Mouse (Mus musculus): ENCODE results near the gene Actn3. TPM values are rescaled to one million over a fixed set of nuclear protein-coding genes. Genes with fewer than 3 reads are reported as not detected.

Actn3 gene
- polyA plus RNA-seq, 1 experiment, result 0.20 TPM

DNA sequence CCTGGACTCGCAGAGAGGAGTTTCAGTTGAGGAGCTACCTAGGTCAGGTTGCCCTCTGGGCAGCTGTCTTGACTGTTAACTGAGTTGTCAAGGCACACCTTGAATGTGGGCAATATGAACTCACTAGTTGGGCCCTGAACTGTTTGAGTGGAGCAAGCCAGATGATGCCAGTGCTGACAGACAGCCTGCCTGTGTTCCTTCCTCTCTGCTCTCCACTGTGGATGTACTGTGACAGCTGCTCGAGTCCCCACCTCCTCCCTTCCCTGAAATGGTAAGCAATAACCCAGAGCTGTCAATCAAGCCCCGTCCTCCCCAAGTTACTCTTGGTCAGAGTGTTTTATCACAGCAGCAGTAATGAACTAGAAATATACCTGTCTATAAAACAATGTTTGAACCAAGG, 22.2 kb upstream of the Actn3 start:
- Histone ChIP-seq H3K36me3 (ENCODE audit: control insufficient read depth) (peaks cover 14% of the 10 kb centered on the region), H3K9me3 (ENCODE audit: control insufficient read depth, low read length) (no peaks in the 10 kb centered on the region), H3K4me1 (ENCODE audit: control insufficient read depth) (peaks cover 12% of the 10 kb centered on the region), H3K4me3 (replicated peaks) (no peak overlapping the region), H3K27me3 (ENCODE audit: control insufficient read depth) (no peaks in the 10 kb centered on the region)
- TF ChIP-seq GATA1 (IDR thresholded peaks at IDR 0.05; ENCODE audit: low read length), result no peak
- no peak for TF ChIP-seq TAL1 (IDR thresholded peaks at IDR 0.05; ENCODE audit: low read length)

DNA sequence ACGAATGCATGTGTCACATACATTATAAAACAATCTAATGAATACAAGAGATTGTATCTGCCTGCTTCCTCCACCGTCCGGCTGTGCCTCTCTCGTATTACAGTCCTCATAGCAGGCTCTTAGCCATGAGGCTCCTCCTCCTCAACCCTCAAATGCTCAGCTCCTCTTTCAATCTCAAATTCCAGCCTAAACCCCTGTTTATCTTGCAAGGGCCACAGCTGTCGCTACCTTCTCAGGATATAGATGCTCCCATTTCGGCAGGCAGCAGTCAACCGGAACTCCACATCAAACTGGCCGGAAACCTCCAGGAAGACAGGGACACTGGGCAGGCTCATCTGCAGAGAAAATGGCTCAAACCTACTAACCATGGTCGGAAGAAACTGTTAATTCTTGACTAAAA, 21.3 kb upstream of the Actn3 start:
- H3K36me3 ChIP-seq (ENCODE audit: control insufficient read depth), result peaks cover 14% of the 10 kb centered on the region
- TF ChIP-seq TAL1 (IDR thresholded peaks at IDR 0.05; ENCODE audit: low read length) (no peak), GATA1 (IDR thresholded peaks at IDR 0.05; ENCODE audit: low read length) (no peak)
- H3K27me3 ChIP-seq (ENCODE audit: control insufficient read depth), result no peaks in the 10 kb centered on the region
- no peaks in the 10 kb centered on the region for H3K9me3 ChIP-seq (ENCODE audit: control insufficient read depth, low read length)
- peaks cover 16% of the 10 kb centered on the region for H3K4me1 ChIP-seq (ENCODE audit: control insufficient read depth)
- no peak overlapping the region for H3K4me3 ChIP-seq (replicated peaks)

- no peak overlapping the region for H3K4me3 ChIP-seq (replicated peaks)
- H3K27me3 ChIP-seq (ENCODE audit: control insufficient read depth), result no peaks in the 10 kb centered on the region
- H3K9me3 ChIP-seq (ENCODE audit: control insufficient read depth, low read length), result no peaks in the 10 kb centered on the region
- H3K4me1 ChIP-seq (ENCODE audit: control insufficient read depth), result peaks cover 33% of the 10 kb centered on the region
- TF ChIP-seq TAL1 (IDR thresholded peaks at IDR 0.05; ENCODE audit: low read length) (no peak), GATA1 (IDR thresholded peaks at IDR 0.05; ENCODE audit: low read length) (no peak)
- H3K36me3 ChIP-seq (ENCODE audit: control insufficient read depth), result peaks cover 22% of the 10 kb centered on the region
These were observed 19.2 kb upstream of the Actn3 start for GRCm38 (mm10) chr19:4896780-4897520.

- Histone ChIP-seq H3K4me1 (ENCODE audit: control insufficient read depth) (peaks cover 54% of the 10 kb centered on the region), H3K27me3 (ENCODE audit: control insufficient read depth) (no peaks in the 10 kb centered on the region), H3K9me3 (ENCODE audit: control insufficient read depth, low read length) (no peaks in the 10 kb centered on the region), H3K4me3 (replicated peaks) (peak overlapping the region; percentile 17), H3K36me3 (ENCODE audit: control insufficient read depth) (peaks cover 40% of the 10 kb centered on the region)
- TF ChIP-seq TAL1 (IDR thresholded peaks at IDR 0.05; ENCODE audit: low read length), result peak; percentile 81
- peak; percentile 71 for TF ChIP-seq GATA1 (IDR thresholded peaks at IDR 0.05; ENCODE audit: low read length)
These were observed 14.1 kb upstream of the Actn3 start for GRCm38 (mm10) chr19:4891798-4892197.

GRCm38 (mm10) chr19:4889791-4890190, 12.1 kb upstream of the Actn3 start:
- no peaks in the 10 kb centered on the region for H3K27me3 ChIP-seq (ENCODE audit: control insufficient read depth)
- H3K4me1 ChIP-seq (ENCODE audit: control insufficient read depth), result peaks cover 55% of the 10 kb centered on the region
- H3K36me3 ChIP-seq (ENCODE audit: control insufficient read depth), result peaks cover 50% of the 10 kb centered on the region
- TF ChIP-seq GATA1 (IDR thresholded peaks at IDR 0.05; ENCODE audit: low read length) (no peak), TAL1 (IDR thresholded peaks at IDR 0.05; ENCODE audit: low read length) (no peak)
- H3K4me3 ChIP-seq (replicated peaks), result no peak overlapping the region
- H3K9me3 ChIP-seq (ENCODE audit: control insufficient read depth, low read length), result no peaks in the 10 kb centered on the region

DNA sequence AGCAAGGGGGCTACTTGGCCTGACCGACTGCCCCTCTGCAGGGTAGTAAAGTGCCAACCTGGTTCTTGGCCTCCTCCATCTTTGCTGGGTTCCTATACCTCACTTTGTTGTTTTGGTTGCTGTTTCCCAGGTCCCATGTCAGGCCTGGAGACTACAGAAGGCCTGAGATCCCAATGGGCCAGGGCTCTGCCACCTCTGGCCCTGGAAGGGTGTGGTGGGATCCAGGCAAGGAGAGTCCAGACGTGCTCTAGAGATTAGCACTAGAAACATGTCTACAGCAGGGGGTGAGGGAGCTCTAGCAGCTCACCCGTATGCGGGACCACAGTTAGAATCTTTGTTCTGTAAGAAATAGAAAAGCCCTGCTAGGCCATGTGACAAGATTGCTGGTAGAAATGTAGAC, 6.3 kb upstream of the Actn3 start:
- H3K36me3 ChIP-seq (ENCODE audit: control insufficient read depth), result peaks cover 67% of the 10 kb centered on the region
- H3K4me1 ChIP-seq (ENCODE audit: control insufficient read depth), result peaks cover 63% of the 10 kb centered on the region
- H3K4me3 ChIP-seq (replicated peaks), result peak overlapping the region; percentile 8
- H3K9me3 ChIP-seq (ENCODE audit: control insufficient read depth, low read length), result no peaks in the 10 kb centered on the region
- TF ChIP-seq TAL1 (IDR thresholded peaks at IDR 0.05; ENCODE audit: low read length) (peak; percentile 57; the same call in 2 of the 3 replicates), GATA1 (IDR thresholded peaks at IDR 0.05; ENCODE audit: low read length) (no peak)
- H3K27me3 ChIP-seq (ENCODE audit: control insufficient read depth), result no peaks in the 10 kb centered on the region

GRCm38 (mm10) chr19:4879324-4879703, 1.6 kb upstream of the Actn3 start:
- Histone ChIP-seq H3K9me3 (ENCODE audit: control insufficient read depth, low read length) (no peaks in the 10 kb centered on the region), H3K4me3 (replicated peaks) (peak overlapping the region; percentile 79), H3K36me3 (ENCODE audit: control insufficient read depth) (peaks cover 47% of the 10 kb centered on the region), H3K4me1 (ENCODE audit: control insufficient read depth) (peaks cover 75% of the 10 kb centered on the region), H3K27me3 (ENCODE audit: control insufficient read depth) (peaks cover 23% of the 10 kb centered on the region)
- TF ChIP-seq TAL1 (IDR thresholded peaks at IDR 0.05; ENCODE audit: low read length) (no peak), GATA1 (IDR thresholded peaks at IDR 0.05; ENCODE audit: low read length) (no peak)

DNA sequence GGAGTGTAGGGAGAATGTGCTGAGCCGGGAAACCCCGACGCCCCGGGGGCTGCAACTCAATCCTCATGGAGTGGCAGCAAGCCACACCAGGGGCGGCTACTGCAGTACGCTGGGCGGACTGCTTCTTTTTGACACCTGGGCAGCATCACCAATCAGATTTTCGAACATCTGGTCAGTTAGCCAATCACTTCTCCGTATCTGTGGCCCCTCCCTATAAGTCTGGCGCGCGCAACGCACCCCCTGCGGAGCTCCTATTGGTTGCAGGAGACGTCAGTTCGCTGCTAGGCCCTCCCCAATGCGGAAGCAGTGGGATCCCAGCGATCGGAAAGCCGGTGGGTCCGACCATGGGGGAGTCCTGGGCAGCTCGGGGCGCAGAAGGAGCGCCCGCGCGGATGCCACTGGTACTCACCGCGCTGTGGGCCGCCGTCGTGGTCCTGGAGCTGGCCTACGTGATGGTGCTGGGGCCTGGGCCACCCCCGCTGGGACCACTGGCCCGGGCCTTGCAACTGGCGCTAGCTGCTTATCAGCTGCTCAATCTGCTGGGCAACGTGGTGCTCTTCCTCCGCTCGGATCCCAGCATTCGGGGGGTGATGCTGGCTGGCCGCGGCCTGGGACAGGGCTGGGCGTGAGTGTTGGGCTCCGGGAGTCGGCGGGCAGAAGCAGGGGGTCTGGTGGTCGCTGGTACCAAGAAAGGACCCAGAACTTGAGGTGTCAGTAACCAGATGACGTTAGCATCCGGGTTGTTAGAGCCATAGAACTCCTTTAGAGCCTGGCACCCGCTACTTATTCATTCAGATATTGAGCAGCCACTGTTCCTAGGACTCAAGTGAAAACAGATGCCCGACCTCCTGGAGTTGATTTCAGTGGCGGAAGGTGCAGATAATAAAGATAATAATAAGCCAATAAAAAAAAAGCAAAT, 955 bp upstream of the Actn3 start, which contains the start of gene Zdhhc24:
Gene Zdhhc24 (plus strand): TSS at position 264 of the 919 bp plus-strand sequence.
- TF ChIP-seq TAL1 (IDR thresholded peaks at IDR 0.05; ENCODE audit: low read length) (no peak), GATA1 (IDR thresholded peaks at IDR 0.05; ENCODE audit: low read length) (peak; percentile 94)
- H3K4me3 ChIP-seq (replicated peaks), result peak within 1 kb of the TSS; percentile 79
- H3K9me3 ChIP-seq (ENCODE audit: control insufficient read depth, low read length), result no peaks in the 10 kb centered on the region
- peaks cover 27% of the 10 kb centered on the region for H3K27me3 ChIP-seq (ENCODE audit: control insufficient read depth)
- peaks cover 40% of the 10 kb centered on the region for H3K36me3 ChIP-seq (ENCODE audit: control insufficient read depth)
- H3K4me1 ChIP-seq (ENCODE audit: control insufficient read depth), result peaks cover 68% of the 10 kb centered on the region

DNA sequence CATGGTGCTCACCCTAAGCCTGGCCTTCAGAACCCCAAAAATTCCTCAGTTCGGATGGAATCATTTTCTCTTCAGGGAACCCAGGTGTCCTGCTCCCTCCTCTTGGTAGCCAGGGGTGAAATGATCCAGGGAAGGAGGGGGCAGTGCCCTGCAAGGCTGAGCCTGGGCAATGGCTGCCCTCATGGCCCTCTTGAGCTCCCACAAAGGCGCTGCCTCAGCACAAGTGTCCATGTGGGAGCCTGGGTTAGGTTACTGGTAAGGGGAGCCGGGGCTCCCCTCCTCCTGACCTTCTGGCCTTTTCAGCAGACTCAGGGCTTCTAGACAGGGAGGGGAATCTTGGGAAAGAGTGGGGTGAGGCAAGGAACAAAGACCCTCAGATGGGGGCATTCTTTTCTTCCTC, 954 bp downstream of the Actn3 start:
- peaks cover 37% of the 10 kb centered on the region for H3K27me3 ChIP-seq (ENCODE audit: control insufficient read depth)
- H3K9me3 ChIP-seq (ENCODE audit: control insufficient read depth, low read length), result no peaks in the 10 kb centered on the region
- TF ChIP-seq GATA1 (IDR thresholded peaks at IDR 0.05; ENCODE audit: low read length) (no peak), TAL1 (IDR thresholded peaks at IDR 0.05; ENCODE audit: low read length) (no peak)
- H3K4me3 ChIP-seq (replicated peaks), result no peak overlapping the region
- peaks cover 21% of the 10 kb centered on the region for H3K36me3 ChIP-seq (ENCODE audit: control insufficient read depth)
- H3K4me1 ChIP-seq (ENCODE audit: control insufficient read depth), result peaks cover 49% of the 10 kb centered on the region

All from erythroblast, embryonic 14.5 days (primary cell).